Mouse (Mus musculus): ENCODE results near the gene Ccdc92b.

The Ccdc92b gene

GRCm38 (mm10) chr11:74660336-74660735 lies 40.9 kb downstream of the Ccdc92b start:
- DNase-seq: no peak

GRCm38 (mm10) chr11:74661641-74662040 lies 42.2 kb downstream of the Ccdc92b start:
- DNase-seq: no peak

GRCm38 (mm10) chr11:74662221-74662620 lies 42.8 kb downstream of the Ccdc92b start:
- DNase-seq: no peak

GRCm38 (mm10) chr11:74664279-74664678 lies 44.9 kb downstream of the Ccdc92b start:
- no peak for DNase-seq

- no peak for DNase-seq
Observed at GRCm38 (mm10) chr11:74664906-74665305, 45.5 kb downstream of the Ccdc92b start.

- DNase-seq: no peak
Observed at GRCm38 (mm10) chr11:74665631-74666283, 46.4 kb downstream of the Ccdc92b start.

GRCm38 (mm10) chr11:74666284-74666652 lies 46.9 kb downstream of the Ccdc92b start:
- no peak for DNase-seq

GRCm38 (mm10) chr11:74666776-74667581 lies 47.6 kb downstream of the Ccdc92b start:
- DNase-seq: no peak

- no peak for DNase-seq
Observed at GRCm38 (mm10) chr11:74667582-74668010, 48.2 kb downstream of the Ccdc92b start.

GRCm38 (mm10) chr11:74668466-74668865 lies 49.1 kb downstream of the Ccdc92b start:
- DNase-seq: no peak

- no peak for DNase-seq
Observed at GRCm38 (mm10) chr11:74668971-74669370, 49.6 kb downstream of the Ccdc92b start.

GRCm38 (mm10) chr11:74670151-74670550 lies 50.7 kb downstream of the Ccdc92b start:
- no peak for DNase-seq

- no peak for DNase-seq
Observed at GRCm38 (mm10) chr11:74671013-74671412, 51.6 kb downstream of the Ccdc92b start.

GRCm38 (mm10) chr11:74671839-74672238 lies 52.4 kb downstream of the Ccdc92b start:
- no peak for DNase-seq

- no peak for DNase-seq
Observed at GRCm38 (mm10) chr11:74672901-74673513, 53.6 kb downstream of the Ccdc92b start.

GRCm38 (mm10) chr11:74673561-74673960 lies 54.2 kb downstream of the Ccdc92b start:
- no peak for DNase-seq

GRCm38 (mm10) chr11:74674713-74675112 lies 55.3 kb downstream of the Ccdc92b start:
- DNase-seq: no peak

- no peak for DNase-seq
Observed at GRCm38 (mm10) chr11:74675156-74675555, 55.8 kb downstream of the Ccdc92b start.

Data from lung, postnatal 14 days (tissue).